Mouse (Mus musculus) liver, embryonic 14.5 days (tissue): ENCODE measurements around the gene Ttbk1. TPM values are rescaled to one million over a fixed set of nuclear protein-coding genes. Genes with fewer than 3 reads are reported as not detected.
A peak's percentile ranks its signal among the peaks of the same experiment; 100 is the strongest.

Source experiments
- ATAC-seq: fragments of 200-750 bp; cut with Nextera tagmentation; 2 replicates; pipeline ENCODE4 v1.8.0; 2017; ENCODE audit warnings: moderate number of reproducible peaks, mild to moderate bottlenecking, moderate library complexity; ENCODE audit not compliant: insufficient read depth
- DNase-seq, 3 experiments: peaks; one replicate each; pipeline ENCODE4 v3.0.0-alpha.2; 2012 to 2013; ENCODE audit warnings: low read depth in 3 of 3, low spot score in 3 of 3
- H3K27ac ChIP-seq: fragments of 300-500 bp; sonication (generic); 2 replicates; pipeline ENCODE4 v1.5.1; 2014; ENCODE audit warnings: moderate library complexity, mild to moderate bottlenecking, control low read depth, inconsistent platforms
- H3K27me3 ChIP-seq: fragments of 300-500 bp; sonication (generic); 2 replicates; pipeline ENCODE4 v1.6.1; 2014; ENCODE audit warnings: mild to moderate bottlenecking, low read length, moderate library complexity; ENCODE audit not compliant: control insufficient read depth, insufficient read depth
- H3K36me3 ChIP-seq: fragments of 300-500 bp; sonication (generic); replicated peaks from 2 replicates; pipeline ENCODE4 v1.6.1; 2014; ENCODE audit warnings: low read depth; ENCODE audit not compliant: control insufficient read depth, insufficient read depth
- H3K4me1 ChIP-seq, 2 experiments: fragments of 200-500 bp in 1 of 2; fragments of 300-500 bp in 1 of 2; sonication (generic) in 1 of 2; replicated peaks; 2 replicates each; pipeline ENCODE4 v1.6.1; 2012 to 2014; ENCODE audit warnings: antibody characterized with exemption in 1 of 2, inconsistent platforms in 1 of 2, low read length in 1 of 2; ENCODE audit not compliant: control insufficient read depth in 2 of 2, insufficient read depth in 2 of 2
- H3K4me2 ChIP-seq: fragments of 300-500 bp; sonication (generic); 2 replicates; pipeline ENCODE4 v1.6.1; 2014; ENCODE audit warnings: low read depth, mild to moderate bottlenecking, control low read depth, moderate library complexity
- H3K4me3 ChIP-seq, 2 experiments: fragments of 200-500 bp in 1 of 2; fragments of 300-500 bp in 1 of 2; sonication (generic) in 1 of 2; 2 replicates each; pipeline ENCODE4 v1.5.1; 2012 to 2014; ENCODE audit warnings: low read depth in 2 of 2, low read length in 2 of 2, mild to moderate bottlenecking in 2 of 2, control low read depth in 1 of 2, inconsistent platforms in 1 of 2, moderate library complexity in 1 of 2; ENCODE audit not compliant: insufficient read depth in 1 of 2
- H3K9ac ChIP-seq: fragments of 300-500 bp; sonication (generic); replicated peaks from 2 replicates; pipeline ENCODE4 v1.6.1; 2014; ENCODE audit warnings: mild to moderate bottlenecking, control low read depth, moderate library complexity
- H3K9me3 ChIP-seq: fragments of 300-500 bp; sonication (generic); 2 replicates; pipeline ENCODE4 v1.6.1; 2016; ENCODE audit warnings: low read length, mixed read lengths; ENCODE audit not compliant: control insufficient read depth
- CTCF ChIP-seq: IDR thresholded peaks from 2 replicates; pipeline ENCODE4 v1.5.1; 2016; ENCODE audit warnings: antibody characterized with exemption, low read depth, control low read depth
- EP300 ChIP-seq: IDR thresholded peaks from 2 replicates; pipeline ENCODE4 v1.6.1; 2016; ENCODE audit warnings: antibody characterized with exemption, low read depth
- WGBS: fragments of 180-500 bp; shearing (Covaris S2); extraction: QIAGEN DNeasy Blood & Tissue Kit; methylation state at CpG from one replicate; pipeline ENCODE4 v1.1.7; 2014; ENCODE audit not compliant: insufficient replicate concordance; 5-methylcytosine and 5-hydroxymethylcytosine counted together
- polyA plus RNA-seq, 2 experiments: library from polyadenylated mRNA; depleted of rRNA in 1 of 2; stranded (reverse) in 1 of 2; unstranded in 1 of 2; fragments of >200 nt; fragmentation: Nextera tagmentation in 1 of 2; extraction: Ambion mirVana in 1 of 2; gene quantifications; 2 replicates each; pipeline versions ENCODE4 v1.2.1 to v1.2.3; 2012 to 2014

Ttbk1 gene
- polyA plus RNA-seq, 2 experiments = 0.02 TPM; not detected in 1

DNA sequence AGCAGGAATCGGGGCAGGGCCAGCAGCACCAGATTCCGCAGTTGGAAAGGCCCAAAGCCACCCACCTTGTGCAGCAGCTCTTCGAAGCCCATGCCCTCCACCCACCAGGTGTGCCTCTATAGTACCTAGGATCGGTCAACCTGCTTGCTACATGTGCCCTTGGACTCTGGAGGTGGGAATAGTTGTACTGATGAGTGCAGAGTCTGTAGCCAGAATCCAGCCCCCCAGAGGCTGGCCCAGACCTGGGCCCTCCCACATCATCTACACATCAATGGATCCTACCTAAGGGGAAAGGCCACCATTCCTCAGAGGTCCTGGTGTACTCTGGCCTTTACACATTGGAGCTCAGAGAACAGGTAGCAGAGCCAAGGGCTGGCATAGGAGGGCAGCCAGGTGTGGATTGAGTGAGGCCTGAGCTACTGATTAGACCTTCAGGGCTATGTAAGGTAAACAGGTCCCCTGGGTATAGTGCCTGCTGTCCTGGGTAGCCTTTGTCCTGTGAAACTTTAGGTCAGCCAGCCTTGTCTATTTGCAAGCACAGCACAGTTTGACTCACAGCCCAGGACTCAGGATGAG is 49.1 kb downstream of the Ttbk1 start, which contains the start of gene Slc22a7:
Gene Slc22a7 (minus strand): TSS at position 160 of the 576 bp plus-strand sequence.
- ATAC-seq = no peak

DNA sequence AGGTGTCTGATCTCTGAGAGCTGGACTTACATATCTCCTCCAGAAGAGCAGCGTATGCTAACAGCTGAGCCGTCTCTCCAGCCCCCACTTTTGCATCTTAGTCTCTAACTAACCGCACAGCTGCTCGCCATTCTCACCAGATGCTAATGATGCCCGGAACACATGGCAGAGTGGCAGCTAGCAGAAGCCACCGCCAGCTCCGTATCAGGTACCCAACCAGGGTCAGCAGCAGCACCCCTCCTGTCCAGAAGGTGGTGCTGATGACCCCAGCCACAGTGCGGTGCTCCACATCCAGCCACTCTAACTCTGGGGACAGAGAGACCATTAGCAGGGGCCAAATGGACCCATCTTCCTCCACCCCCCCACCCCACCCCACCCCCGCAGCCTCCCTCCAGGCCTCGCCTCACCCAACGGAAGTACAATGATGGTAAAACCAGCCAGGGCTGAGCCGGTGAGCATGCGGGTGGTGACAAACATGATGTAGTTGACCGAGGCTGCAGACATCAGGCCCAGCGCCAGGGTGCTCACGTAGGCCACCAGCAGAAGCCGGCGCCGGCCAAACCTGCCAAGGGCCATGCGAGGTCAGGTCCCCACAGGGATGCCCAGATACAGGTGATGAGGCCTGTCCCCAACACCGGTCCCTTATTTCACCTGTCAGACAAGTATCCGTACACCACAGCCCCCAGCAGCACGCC is 50.7 kb downstream of the Ttbk1 start:
- no peak for ATAC-seq
- H3K4me2 ChIP-seq = no peak overlapping the region
- no peak overlapping the region for H3K4me3 ChIP-seq
- no peaks in the 10 kb centered on the region for H3K27me3 ChIP-seq
- H3K27ac ChIP-seq = no peak overlapping the region
- H3K9me3 ChIP-seq = no peaks in the 10 kb centered on the region
- TF ChIP-seq EP300 (no peak), CTCF (peak; percentile 65)
- 30% methylated on average over 23 of the region's 23 CpGs for WGBS
- DNase-seq = no peak
- no peaks in the 10 kb centered on the region for H3K4me1 ChIP-seq
- H3K9ac ChIP-seq = no peak overlapping the region
- H3K36me3 ChIP-seq = no peaks in the 10 kb centered on the region

More for the DNA sequence above, 49.1 kb downstream of the Ttbk1 start, which contains the start of gene Slc22a7:
- Histone ChIP-seq H3K4me2 (no peak within 1 kb of the TSS), H3K27ac (no peak within 1 kb of the TSS), H3K9ac (no peak within 1 kb of the TSS), H3K4me1 (no peaks in the 10 kb centered on the region), H3K36me3 (no peaks in the 10 kb centered on the region), H3K4me3 (no peak within 1 kb of the TSS), H3K27me3 (peaks cover 8% of the 10 kb centered on the region), H3K9me3 (no peaks in the 10 kb centered on the region)
- 58% methylated on average over 4 of the region's 4 CpGs for WGBS
- no peak for TF ChIP-seq CTCF
- TF ChIP-seq EP300 = no peak
- DNase-seq = no peak

DNA sequence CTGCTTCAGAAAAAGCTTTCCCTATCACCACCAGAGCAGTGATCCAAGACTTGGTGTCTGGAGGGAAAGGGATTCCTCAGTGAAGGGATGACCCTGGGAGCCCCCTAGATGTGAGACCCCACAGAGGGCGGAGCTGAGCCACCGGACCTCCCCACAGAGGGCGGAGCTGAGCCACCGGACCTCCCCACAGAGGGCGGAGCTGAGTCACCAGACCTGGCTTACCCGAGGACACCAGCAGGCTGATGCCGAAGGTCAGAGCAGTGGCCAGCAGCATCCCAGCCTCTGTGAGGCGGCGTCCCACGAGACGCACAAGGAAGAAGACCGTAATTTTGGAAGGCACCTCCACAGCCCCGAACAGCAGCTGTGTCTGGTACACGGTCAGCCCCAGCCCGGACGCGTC is 53.8 kb downstream of the Ttbk1 start:
- Histone ChIP-seq H3K27me3 (no peaks in the 10 kb centered on the region), H3K4me2 (peak overlapping the region; percentile 29; the same call in 1 of the 2 replicates), H3K9ac (no peak overlapping the region), H3K4me1 (no peaks in the 10 kb centered on the region), H3K36me3 (no peaks in the 10 kb centered on the region), H3K9me3 (no peaks in the 10 kb centered on the region), H3K27ac (no peak overlapping the region), H3K4me3 (no peak overlapping the region)
- DNase-seq (no peak), ATAC-seq (no peak)
- TF ChIP-seq EP300 (no peak), CTCF (no peak)
- 3% methylated on average over 17 of the region's 17 CpGs for WGBS

DNA sequence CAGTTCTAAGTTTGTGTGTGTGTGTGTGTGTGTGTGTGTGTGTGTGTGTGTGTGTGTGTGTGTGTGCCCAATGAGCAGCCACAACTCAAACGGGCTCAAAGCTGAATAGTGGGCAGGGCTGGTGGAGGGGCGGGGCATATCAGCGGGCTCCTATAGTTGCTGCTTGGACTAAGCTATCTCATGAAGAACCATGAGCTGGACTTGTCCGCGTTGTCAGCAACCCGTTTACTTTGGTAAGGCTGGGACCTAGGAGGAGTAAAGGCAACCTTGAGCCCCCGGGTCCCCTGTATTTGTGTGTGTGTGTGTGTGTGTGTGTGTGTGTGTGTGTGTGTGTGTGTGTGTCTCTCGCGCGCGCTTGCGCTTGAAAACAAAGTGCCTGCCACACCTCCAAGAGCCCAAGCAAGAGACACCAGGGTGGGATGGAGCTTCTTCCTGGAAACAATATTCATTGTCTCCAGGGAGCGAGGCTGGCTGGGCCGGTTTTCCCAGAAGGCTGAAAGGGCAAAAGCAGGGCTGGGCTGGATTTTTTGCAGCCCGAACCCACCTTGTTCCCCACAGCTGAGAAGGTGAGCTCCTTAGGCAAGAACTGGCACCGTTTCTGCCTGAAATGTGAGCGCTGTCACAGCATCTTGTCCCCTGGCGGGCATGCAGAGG is 58.6 kb downstream of the Ttbk1 start, which contains the start of gene Crip3:
Gene Crip3 (plus strand): TSS at position 166 of the 654 bp plus-strand sequence.
- no peaks in the 10 kb centered on the region for H3K27me3 ChIP-seq
- ATAC-seq = no peak

DNA sequence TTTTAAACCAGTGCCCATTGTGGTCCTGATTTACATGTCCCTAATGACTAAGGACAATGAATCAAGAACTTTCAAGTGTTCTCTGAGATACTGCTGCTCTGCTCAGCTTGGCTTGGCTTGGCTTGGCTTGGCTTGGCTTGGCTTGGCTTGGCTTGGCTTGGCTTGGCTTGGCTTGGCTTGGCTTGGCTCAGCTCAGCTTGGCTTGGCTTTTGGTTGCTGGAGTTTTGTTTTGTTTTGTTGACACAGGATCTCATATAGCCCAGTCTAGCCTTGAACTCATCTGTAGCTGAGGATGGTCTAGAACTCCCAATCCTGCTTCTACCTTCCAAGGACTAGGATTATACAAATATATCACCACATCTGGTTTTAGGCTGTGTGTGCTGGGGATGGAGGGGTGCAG is 61.0 kb downstream of the Ttbk1 start:
- no peaks in the 10 kb centered on the region for H3K36me3 ChIP-seq
- no peak overlapping the region for H3K4me3 ChIP-seq
- H3K27me3 ChIP-seq = no peaks in the 10 kb centered on the region
- no peaks in the 10 kb centered on the region for H3K9me3 ChIP-seq
- no peak for ATAC-seq
- no peak overlapping the region for H3K27ac ChIP-seq
- no peak overlapping the region for H3K4me2 ChIP-seq
- no peak for TF ChIP-seq CTCF
- no peak for TF ChIP-seq EP300
- H3K9ac ChIP-seq = no peak overlapping the region
- H3K4me1 ChIP-seq = no peaks in the 10 kb centered on the region
- no peak for DNase-seq

More for the DNA sequence above, 58.6 kb downstream of the Ttbk1 start, which contains the start of gene Crip3:
- Histone ChIP-seq H3K9ac (no peak within 1 kb of the TSS), H3K4me3 (no peak within 1 kb of the TSS), H3K36me3 (no peaks in the 10 kb centered on the region), H3K27ac (no peak within 1 kb of the TSS), H3K4me1 (no peaks in the 10 kb centered on the region), H3K4me2 (no peak within 1 kb of the TSS), H3K9me3 (no peaks in the 10 kb centered on the region)
- TF ChIP-seq EP300 = no peak
- no peak for TF ChIP-seq CTCF
- DNase-seq = no peak
- WGBS = 6% methylated on average over 18 of the region's 18 CpGs
